In the genomic region with DNA sequence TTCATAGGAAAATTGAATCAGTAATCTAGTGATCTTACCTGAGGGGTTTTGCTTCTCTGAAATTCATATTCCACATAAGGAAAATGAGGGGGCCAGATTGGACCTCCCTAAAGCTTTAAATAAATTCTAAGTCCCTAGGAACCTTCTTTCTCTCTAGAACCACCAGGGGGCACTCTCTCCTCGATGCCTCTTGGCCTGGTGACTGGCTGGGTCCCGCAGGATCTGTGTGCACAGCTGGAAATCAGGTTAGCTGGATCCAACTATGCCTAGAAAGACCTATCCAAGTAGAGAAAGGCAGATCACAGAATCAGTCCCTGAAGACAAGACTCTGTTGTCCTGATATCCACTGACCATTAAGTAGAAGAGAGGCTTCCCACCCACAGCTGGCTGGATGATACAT, we compare ENCODE assay signal across 1 mouse cellular context.
TF ChIP-seq lines count a peak whose summit lies in the region.

No protein-coding gene starts in this region.

TF ChIP-seq in CH12.LX, 34 proteins besides CTCF, POLR2A, EP300 and RAD21 (continued from another document):
- TF ChIP-seq MAFK (IDR thresholded peaks at IDR 0.05; ENCODE audit: insufficient replicate concordance, low read length) = no peak
TF ChIP-seq in CH12.LX: peak in this region for 4.
